Mouse (Mus musculus) myocyte (in vitro differentiated cells): ENCODE measurements around the gene Rrp36.

Experiments used
- E2F4 ChIP-seq: IDR thresholded peaks from one replicate; pipeline ENCODE4 v1.6.1; 2011; ENCODE audit warnings: mild to moderate bottlenecking, control low read depth, moderate library complexity; ENCODE audit not compliant: insufficient read depth
- POLR2A ChIP-seq: IDR thresholded peaks from one replicate; pipeline ENCODE4 v1.6.1; 2011; ENCODE audit warnings: low read depth, mild to moderate bottlenecking, control low read depth, moderate library complexity; ENCODE audit not compliant: insufficient read length

GRCm38 (mm10) chr17:46651755-46652547, 22.2 kb downstream of the Rrp36 start:
- TF ChIP-seq POLR2A (no peak), E2F4 (no peak)
